Mouse (Mus musculus) monocyte, adult 5-6 weeks (primary cell): ENCODE data around the gene Nfkb2. TPM values are rescaled to one million over a fixed set of nuclear protein-coding genes. Genes with fewer than 3 reads are reported as not detected.

Experiments
- ATAC-seq: fragments of 153-309, 156-312 bp; replicated peaks from 2 replicates; pipeline ENCODE4 v1.8.0; 2017; ENCODE audit warnings: mild to moderate bottlenecking; ENCODE audit not compliant: low TSS enrichment, insufficient number of reproducible peaks, severe bottlenecking, poor library complexity, low FRiP score
- total RNA-seq: library from RNA; stranded (forward); fragments of 200-1000, 200-491, 200-594 nt; gene quantifications from 3 replicates; pipeline ENCODE4 v1.2.3, GENCODE M21; 2017

Nfkb2 gene
- total RNA-seq, 1 experiment from 2014 or later = 48.8 TPM

- ATAC-seq = no peak
These were observed 2.7 kb downstream of the Nfkb2 start for GRCm38 (mm10) chr19:46306751-46307289.

DNA sequence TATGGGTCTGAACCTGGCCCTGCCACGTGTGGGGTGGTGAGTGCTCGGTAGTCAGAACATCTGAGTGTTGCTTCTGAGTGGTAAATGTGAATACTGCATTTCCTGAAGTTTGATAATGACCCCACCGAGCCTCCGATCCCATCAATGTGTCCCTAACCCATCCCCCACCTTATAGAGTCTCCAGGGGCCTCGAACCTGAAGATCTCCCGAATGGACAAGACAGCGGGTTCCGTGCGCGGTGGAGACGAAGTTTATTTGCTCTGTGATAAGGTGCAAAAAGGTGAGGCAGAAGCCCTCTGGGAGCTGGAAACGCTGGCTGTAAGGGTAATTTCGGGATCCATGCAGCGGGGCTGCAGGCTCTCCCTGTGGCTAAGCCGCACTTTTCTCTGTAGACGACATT lies 3.7 kb downstream of the Nfkb2 start:
- ATAC-seq = no peak

- ATAC-seq = no peak
These were observed 4.2 kb downstream of the Nfkb2 start for GRCm38 (mm10) chr19:46308303-46308702.

DNA sequence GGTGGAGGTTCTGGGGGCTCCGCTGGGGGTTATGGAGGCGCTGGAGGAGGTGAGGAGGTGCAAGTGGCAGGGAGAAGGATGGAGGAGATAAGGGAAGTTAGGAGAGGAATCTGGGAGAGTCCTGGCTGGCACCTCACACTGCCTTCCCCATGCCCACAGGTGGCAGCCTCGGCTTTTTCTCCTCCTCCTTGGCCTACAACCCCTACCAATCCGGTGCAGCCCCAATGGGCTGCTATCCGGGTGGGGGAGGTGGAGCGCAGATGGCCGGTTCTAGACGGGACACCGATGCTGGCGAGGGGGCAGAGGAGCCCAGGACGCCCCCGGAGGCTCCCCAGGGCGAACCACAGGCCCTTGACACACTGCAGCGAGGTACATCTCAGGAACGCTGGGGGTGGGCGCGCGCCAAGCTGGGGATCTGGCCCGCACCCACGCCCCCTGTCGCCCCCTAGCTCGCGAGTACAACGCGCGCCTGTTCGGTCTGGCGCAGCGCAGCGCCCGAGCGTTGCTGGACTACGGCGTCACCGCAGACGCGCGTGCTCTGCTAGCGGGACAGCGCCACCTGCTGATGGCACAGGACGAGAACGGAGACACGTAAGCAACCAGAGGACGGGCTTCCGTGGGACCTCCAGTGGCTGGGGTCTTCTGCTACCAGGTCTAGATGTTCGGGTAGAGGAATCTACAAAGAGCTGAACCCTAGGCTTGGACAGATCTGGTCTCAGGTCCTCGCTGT lies 4.8 kb downstream of the Nfkb2 start:
- ATAC-seq = 0 out of 2 replicates have a peak, but pooled peaks have one; percentile 25

- ATAC-seq = no peak
These were observed 5.7 kb downstream of the Nfkb2 start for GRCm38 (mm10) chr19:46309651-46310305.

DNA sequence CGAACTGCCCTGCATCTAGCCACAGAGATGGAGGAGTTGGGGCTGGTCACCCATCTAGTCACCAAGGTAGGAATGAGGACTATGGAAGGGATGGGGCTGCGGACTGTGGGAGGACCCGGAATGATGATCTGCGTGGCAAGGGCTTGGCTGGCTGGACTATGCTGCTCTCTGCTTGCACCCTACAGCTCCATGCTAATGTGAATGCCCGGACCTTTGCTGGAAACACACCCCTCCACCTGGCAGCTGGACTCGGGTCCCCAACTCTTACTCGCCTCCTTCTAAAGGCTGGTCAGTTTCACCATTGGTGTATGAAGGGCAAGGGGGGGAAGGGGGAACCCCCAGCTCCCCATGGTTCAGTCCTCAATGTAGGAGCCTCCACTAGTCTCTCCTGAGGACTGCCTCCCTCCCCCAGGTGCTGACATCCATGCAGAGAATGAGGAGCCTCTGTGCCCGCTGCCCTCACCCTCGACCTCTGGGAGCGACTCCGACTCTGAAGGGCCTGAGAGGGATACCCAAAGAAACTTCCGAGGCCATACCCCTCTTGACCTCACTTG lies 6.3 kb downstream of the Nfkb2 start:
- ATAC-seq = no peak

DNA sequence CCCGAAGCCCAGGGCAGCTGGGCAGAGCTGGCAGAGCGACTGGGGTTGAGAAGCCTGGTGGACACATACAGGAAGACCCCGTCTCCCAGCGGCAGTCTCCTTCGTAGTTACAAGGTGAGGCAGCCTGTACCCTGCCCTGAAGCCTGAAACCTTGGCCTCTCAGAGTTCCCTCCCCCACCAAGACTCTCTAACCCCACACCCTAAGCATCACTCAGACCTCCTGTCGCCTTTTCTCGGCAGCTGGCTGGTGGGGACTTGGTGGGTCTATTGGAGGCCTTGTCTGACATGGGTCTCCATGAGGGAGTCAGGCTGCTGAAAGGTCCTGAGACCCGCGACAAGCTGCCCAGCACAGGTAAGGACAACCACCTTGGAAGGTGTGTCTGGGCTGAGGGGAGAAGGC lies 7.2 kb downstream of the Nfkb2 start:
- no peak for ATAC-seq

GRCm38 (mm10) chr19:46312566-46312965 lies 8.4 kb downstream of the Nfkb2 start:
- ATAC-seq = no peak

GRCm38 (mm10) chr19:46313116-46313515 lies 9.0 kb downstream of the Nfkb2 start:
- no peak for ATAC-seq

DNA sequence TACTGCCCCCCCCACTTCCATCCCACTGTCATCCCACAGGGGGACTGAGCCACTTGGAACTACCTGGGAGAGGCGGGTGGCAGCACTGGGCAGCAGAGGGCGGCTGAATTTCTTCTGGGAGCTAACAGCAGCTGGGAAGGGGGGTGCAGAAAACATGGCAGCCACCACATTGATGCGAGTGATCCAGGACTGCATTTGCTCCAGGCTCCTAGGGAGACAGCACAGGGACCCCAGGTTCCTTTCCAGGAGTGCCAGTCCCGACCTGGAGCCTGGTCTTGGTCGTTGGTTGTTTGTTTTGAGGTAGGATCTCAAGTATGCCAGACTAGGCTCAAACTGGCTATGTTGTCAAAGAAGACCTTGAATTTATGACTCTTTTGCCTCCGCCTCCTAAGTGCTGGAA lies 9.5 kb downstream of the Nfkb2 start:
- no peak for ATAC-seq

DNA sequence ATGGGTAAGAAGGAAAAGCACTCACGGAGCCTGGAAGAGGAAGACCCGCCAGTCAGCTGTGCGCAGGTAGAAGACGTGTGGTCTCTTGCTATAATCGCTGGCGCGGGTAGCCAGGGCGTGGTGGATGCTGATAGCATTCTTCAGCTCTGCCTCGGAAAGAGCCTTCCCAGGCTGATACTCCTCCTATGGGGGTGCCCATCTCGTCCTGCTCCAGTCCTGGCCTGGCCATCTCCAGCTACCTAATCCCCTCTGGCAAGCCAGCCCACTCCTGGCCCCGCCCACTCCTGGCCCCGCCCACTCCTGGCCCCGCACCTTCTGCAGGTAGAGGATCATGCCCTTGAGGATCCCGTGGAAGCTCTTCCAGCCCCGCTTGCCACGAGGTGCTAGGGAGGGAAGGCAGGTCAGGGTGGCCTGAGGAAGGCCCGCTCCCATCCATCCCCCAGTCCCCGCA lies 10.1 kb downstream of the Nfkb2 start:
- no peak for ATAC-seq

GRCm38 (mm10) chr19:46314872-46315742 lies 11.0 kb downstream of the Nfkb2 start:
- no peak for ATAC-seq

- ATAC-seq = no peak
These were observed 11.9 kb downstream of the Nfkb2 start for GRCm38 (mm10) chr19:46315752-46316610.

GRCm38 (mm10) chr19:46316846-46317545 lies 12.9 kb downstream of the Nfkb2 start:
- no peak for ATAC-seq

DNA sequence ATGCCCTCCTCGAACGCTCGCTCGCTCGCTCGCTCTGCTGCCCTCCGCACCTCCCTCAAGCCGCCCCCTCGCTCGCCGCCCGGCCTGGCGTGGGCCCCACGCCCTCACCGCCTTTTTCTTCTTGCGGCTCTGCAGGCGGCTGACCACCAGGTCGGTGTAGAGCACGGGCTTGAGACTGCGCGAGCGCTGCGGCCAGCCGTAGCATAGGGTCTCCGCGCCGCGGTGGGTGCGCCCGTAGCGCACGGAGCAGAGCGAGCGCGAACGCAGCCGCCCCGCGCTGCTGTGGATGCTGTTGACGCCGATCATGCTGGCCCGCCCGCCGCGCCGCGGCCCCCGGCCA lies 13.4 kb downstream of the Nfkb2 start:
- no peak for ATAC-seq

- no peak for ATAC-seq
These were observed 13.9 kb downstream of the Nfkb2 start for GRCm38 (mm10) chr19:46318031-46318471.

DNA sequence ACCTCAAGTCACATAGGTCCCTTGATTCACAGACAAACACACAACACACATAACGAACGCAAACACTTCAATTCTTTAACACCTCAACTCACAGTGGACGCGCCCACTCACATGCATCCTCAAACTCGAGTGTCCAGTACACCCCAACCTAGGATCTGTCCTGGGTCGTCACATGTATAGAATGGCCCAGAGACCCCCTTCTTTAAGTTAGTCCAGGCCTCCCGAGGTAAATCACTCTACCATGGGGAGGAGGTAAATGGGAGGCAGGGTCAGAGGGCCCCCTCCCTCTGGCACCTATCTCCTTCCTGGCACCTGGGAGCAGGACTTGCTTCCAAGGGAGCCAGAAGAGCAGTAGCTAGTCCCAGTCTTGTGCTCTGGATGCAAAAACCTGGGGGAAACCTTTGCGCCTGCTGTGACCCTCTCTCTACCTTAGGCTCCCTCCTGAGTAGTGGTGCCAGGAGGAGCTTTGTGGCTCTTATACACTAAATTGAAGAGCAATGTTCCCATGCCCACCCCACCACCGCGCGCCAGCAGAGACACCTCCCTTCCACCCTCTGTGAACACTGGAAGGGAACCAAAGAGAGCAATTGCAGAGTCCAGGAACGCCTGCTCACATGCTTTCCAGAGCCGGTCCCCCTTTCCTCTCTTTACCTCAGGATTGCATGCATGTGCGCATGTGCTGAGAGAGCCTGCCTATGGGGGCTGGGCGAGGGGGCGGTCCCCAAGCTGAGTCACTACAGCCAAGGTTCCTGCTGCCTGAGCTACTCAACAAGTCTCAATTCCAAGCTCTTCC lies 14.7 kb downstream of the Nfkb2 start:
- no peak for ATAC-seq
